ENCODE assay signal across 7 mouse cellular contexts in genomic region chr12:90740468-90740867, GRCm38 (mm10). TPM values are rescaled to one million over a fixed set of nuclear protein-coding genes. Genes with fewer than 3 reads are reported as not detected.
DNase-seq lines count a peak whose midpoint lies in the region; TF ChIP-seq lines count a peak whose summit lies in the region.

No protein-coding gene starts in this region.

- no peaks in the 10 kb centered on the region for H3K9me3 ChIP-seq in E14TG2a.4 (ENCODE audit: low read length)

- intact Hi-C loops in heart, postnatal 10 days (cut with DNase I): loop anchor here (1.0 kb wide), 2 partner anchors 350 to 574 kb away; no protein-coding TSS in a partner anchor

- no peaks in the 10 kb centered on the region for H3K36me3 ChIP-seq in E14TG2a.4 (ENCODE audit: insufficient read depth, low read length)

- peak; percentile 41 for DNase-seq in adrenal gland, adult 2 months
- DNase-seq in embryo, embryonic 9.5 days (ENCODE audit: extremely low spot score): peak; percentile 48
- peak; percentile 73 to 83 for DNase-seq in heart, postnatal 10 days
- peak; percentile 55 to 90 for DNase-seq in layer of hippocampus, adult 18-20 months (ENCODE audit: low spot score in 2 of 2)
- DNase-seq in lung, postnatal 10 days: peak; percentile 74
- peak; percentile 50 to 62 for DNase-seq in right cerebral cortex, postnatal 36 days (ENCODE audit: low spot score in 2 of 2)

- H3K27me3 ChIP-seq in E14TG2a.4 (ENCODE audit: insufficient read depth, low read length): peaks cover 4% of the 10 kb centered on the region; the same call in 1 of the 2 replicates

- TF ChIP-seq CTCF in E14TG2a.4 (conservative IDR thresholded peaks at IDR 0.05; ENCODE audit: low read length): peak; percentile 61

- H3K4me3 ChIP-seq in E14TG2a.4 (replicated peaks; ENCODE audit: low read length): no peak overlapping the region

- no peaks in the 10 kb centered on the region for H3K4me1 ChIP-seq in E14TG2a.4 (replicated peaks; ENCODE audit: low read depth, low read length)

RNA-seq across cellular contexts. Expression of gene Dio2, which starts 2.2 kb away (rescaled TPM):
- 10 to 100 TPM; 46.8 to 47.1 TPM for total RNA-seq in adrenal gland, adult 2 months (2021)
- 0.44 and 0.70 TPM in 2 replicates for polyA plus RNA-seq in adrenal gland, adult 2 months (2012; rRNA removed)
- 10 to 100 TPM in 1 of 2 experiments, 1 to 10 TPM in 1; 2.7 to 13.6 TPM for total RNA-seq in heart, postnatal 10 days (2021)
- 10 to 100 TPM; 54.8 to 61.2 TPM for total RNA-seq in layer of hippocampus, adult 18-20 months (2021)
